Mouse (Mus musculus): ENCODE measurements around the gene Themis3. TPM values are rescaled to one million over a fixed set of nuclear protein-coding genes. Genes with fewer than 3 reads are reported as not detected.

The Themis3 gene
- total RNA-seq (2021): not detected

GRCm38 (mm10) chr17:66594435-66594834 is at the start of gene Themis3:
TSS of gene Themis3 (minus strand) at chr17:66594621.
- DNase-seq: no peak

GRCm38 (mm10) chr17:66637951-66638722 is 43.7 kb upstream of the Themis3 start:
- no peak for DNase-seq

GRCm38 (mm10) chr17:66619996-66620656 is 25.7 kb upstream of the Themis3 start:
- DNase-seq: no peak

- no peak for DNase-seq
Measured at GRCm38 (mm10) chr17:66619255-66619826, 24.9 kb upstream of the Themis3 start.

- DNase-seq: no peak
Measured at GRCm38 (mm10) chr17:66610032-66610431, 15.6 kb upstream of the Themis3 start.

GRCm38 (mm10) chr17:66604931-66605330 is 10.5 kb upstream of the Themis3 start:
- DNase-seq: no peak

GRCm38 (mm10) chr17:66601171-66601570 is 6.8 kb upstream of the Themis3 start:
- no peak for DNase-seq

- no peak for DNase-seq
Measured at GRCm38 (mm10) chr17:66595867-66596266, 1.4 kb upstream of the Themis3 start.

GRCm38 (mm10) chr17:66595256-66595655 is 835 bp upstream of the Themis3 start:
- no peak for DNase-seq

- DNase-seq: no peak
Measured at GRCm38 (mm10) chr17:66590353-66591075, 3.9 kb downstream of the Themis3 start.

- no peak for DNase-seq
Measured at GRCm38 (mm10) chr17:66589864-66590263, 4.6 kb downstream of the Themis3 start.

- DNase-seq: no peak
Measured at GRCm38 (mm10) chr17:66586741-66587140, 7.7 kb downstream of the Themis3 start.

- no peak for DNase-seq
Measured at GRCm38 (mm10) chr17:66586078-66586477, 8.3 kb downstream of the Themis3 start.

GRCm38 (mm10) chr17:66580990-66581389 is 13.4 kb downstream of the Themis3 start:
- DNase-seq: no peak

- DNase-seq: peak; percentile 37 to 48
Measured at GRCm38 (mm10) chr17:66578007-66578406, 16.4 kb downstream of the Themis3 start.

- DNase-seq: no peak
Measured at GRCm38 (mm10) chr17:66577507-66577906, 16.9 kb downstream of the Themis3 start.

GRCm38 (mm10) chr17:66572677-66573060 is 21.8 kb downstream of the Themis3 start:
- no peak for DNase-seq

GRCm38 (mm10) chr17:66571860-66572676 is 22.4 kb downstream of the Themis3 start:
- no peak for DNase-seq

GRCm38 (mm10) chr17:66564213-66564612 is 30.2 kb downstream of the Themis3 start:
- DNase-seq: peak; percentile 9 to 21

GRCm38 (mm10) chr17:66563551-66563950 is 30.9 kb downstream of the Themis3 start:
- no peak for DNase-seq

- DNase-seq: no peak
Measured at GRCm38 (mm10) chr17:66561380-66561779, 33.0 kb downstream of the Themis3 start.

Measured in layer of hippocampus, postnatal 36 days (tissue).